Mouse (Mus musculus): ENCODE measurements around the gene Slc36a2. TPM values are rescaled to one million over a fixed set of nuclear protein-coding genes. Genes with fewer than 3 reads are reported as not detected.

Slc36a2 gene
- total RNA-seq (2021): 10 to 100 TPM in 1 of 2 experiments, 1 to 10 TPM in 1; 8.9 to 15.2 TPM
- long read RNA-seq, experiment 1, transcript Slc36a2-201 (10 exons, 2,429 nt): major isoform, 13 of 22 reads
- long read RNA-seq, experiment 1, partial matches to known transcripts: 3 of 22 reads
- long read RNA-seq, experiment 1, other reads (novel, unspliced or antisense): 5 of 22 reads
- long read RNA-seq, experiment 2, transcript Slc36a2-201 (10 exons, 2,429 nt): major isoform, 12 of 26 reads
- long read RNA-seq, experiment 2, partial matches to known transcripts: 9 of 26 reads
- long read RNA-seq, experiment 2, other reads (novel, unspliced or antisense): 4 of 26 reads

GRCm38 (mm10) chr11:55184733-55185291, at the start of gene Slc36a2:
Gene Slc36a2, minus strand, starts transcription at chr11:55185077.
- DNase-seq: no peak
- intact Hi-C loops (cut with DNase I): no loop called here

- intact Hi-C loops (cut with DNase I): no loop called here
- no peak for DNase-seq
These were observed 49.4 kb upstream of the Slc36a2 start for GRCm38 (mm10) chr11:55234288-55234687.

GRCm38 (mm10) chr11:55231034-55231433, 46.2 kb upstream of the Slc36a2 start:
- intact Hi-C loops (cut with DNase I): no loop called here

GRCm38 (mm10) chr11:55221306-55221705, 36.4 kb upstream of the Slc36a2 start:
- no peak for DNase-seq
- intact Hi-C loops (cut with DNase I): no loop called here

More at GRCm38 (mm10) chr11:55231034-55231433, 46.2 kb upstream of the Slc36a2 start:
- no peak for DNase-seq

GRCm38 (mm10) chr11:55218473-55218872, 33.6 kb upstream of the Slc36a2 start:
- intact Hi-C loops (cut with DNase I): no loop called here
- no peak for DNase-seq

- no peak for DNase-seq
- intact Hi-C loops (cut with DNase I): no loop called here
These were observed 33.0 kb upstream of the Slc36a2 start for GRCm38 (mm10) chr11:55217880-55218279.

GRCm38 (mm10) chr11:55217418-55217817, 32.5 kb upstream of the Slc36a2 start:
- DNase-seq: no peak
- intact Hi-C loops (cut with DNase I): no loop called here

- intact Hi-C loops (cut with DNase I): no loop called here
- DNase-seq: no peak
These were observed 32.0 kb upstream of the Slc36a2 start for GRCm38 (mm10) chr11:55216830-55217229.

GRCm38 (mm10) chr11:55216061-55216460, 31.2 kb upstream of the Slc36a2 start:
- no peak for DNase-seq
- intact Hi-C loops (cut with DNase I): no loop called here

- no peak for DNase-seq
- intact Hi-C loops (cut with DNase I): no loop called here
These were observed 30.1 kb upstream of the Slc36a2 start for GRCm38 (mm10) chr11:55214978-55215377.

- DNase-seq: no peak
- intact Hi-C loops (cut with DNase I): no loop called here
These were observed 29.3 kb upstream of the Slc36a2 start for GRCm38 (mm10) chr11:55214161-55214560.

GRCm38 (mm10) chr11:55213518-55213917, 28.6 kb upstream of the Slc36a2 start:
- intact Hi-C loops (cut with DNase I): no loop called here
- DNase-seq: no peak

- no peak for DNase-seq
These were observed 24.9 kb upstream of the Slc36a2 start for GRCm38 (mm10) chr11:55209626-55210353.

GRCm38 (mm10) chr11:55209032-55209431, 24.2 kb upstream of the Slc36a2 start:
- no peak for DNase-seq
- intact Hi-C loops (cut with DNase I): no loop called here

More at GRCm38 (mm10) chr11:55209626-55210353, 24.9 kb upstream of the Slc36a2 start:
- intact Hi-C loops (cut with DNase I): no loop called here

GRCm38 (mm10) chr11:55208001-55208690, 23.3 kb upstream of the Slc36a2 start:
- intact Hi-C loops (cut with DNase I): no loop called here

GRCm38 (mm10) chr11:55204602-55205001, 19.7 kb upstream of the Slc36a2 start:
- intact Hi-C loops (cut with DNase I): loop anchor here (1.0 to 5.0 kb wide), 4 partner anchors 33 to 243 kb away; no protein-coding TSS in a partner anchor
- peak; percentile 31 to 34 for DNase-seq

More at GRCm38 (mm10) chr11:55208001-55208690, 23.3 kb upstream of the Slc36a2 start:
- no peak for DNase-seq

- peak; percentile 98 to 99 for DNase-seq
- intact Hi-C loops (cut with DNase I): loop anchor here (1.0 to 5.0 kb wide), 4 partner anchors 33 to 243 kb away; no protein-coding TSS in a partner anchor
These were observed 19.3 kb upstream of the Slc36a2 start, which contains the start of gene Slc36a1 for GRCm38 (mm10) chr11:55204159-55204596. Gene Slc36a1, plus strand, starts transcription at chr11:55204350.

GRCm38 (mm10) chr11:55197740-55198510, 13.0 kb upstream of the Slc36a2 start:
- intact Hi-C loops (cut with DNase I): no loop called here

GRCm38 (mm10) chr11:55197086-55197485, 12.2 kb upstream of the Slc36a2 start:
- intact Hi-C loops (cut with DNase I): no loop called here
- DNase-seq: no peak

More at GRCm38 (mm10) chr11:55197740-55198510, 13.0 kb upstream of the Slc36a2 start:
- DNase-seq: no peak

- intact Hi-C loops (cut with DNase I): no loop called here
- DNase-seq: no peak
These were observed 5.3 kb upstream of the Slc36a2 start for GRCm38 (mm10) chr11:55190216-55190615.

Data from heart, postnatal 14 days (tissue).